Mouse (Mus musculus) brain, embryonic 14.5 days (tissue): ENCODE measurements around the gene Ehf. TPM values are rescaled to one million over a fixed set of nuclear protein-coding genes. Genes with fewer than 3 reads are reported as not detected.

Experiments
- DNase-seq: peaks from one replicate; pipeline ENCODE4 v3.0.0-alpha.2; 2011; ENCODE audit warnings: low read depth
- CTCF ChIP-seq: fragments of 200-500 bp; IDR thresholded peaks from 2 replicates; pipeline ENCODE4 v1.5.1; 2012; ENCODE audit warnings: inconsistent platforms, mild to moderate bottlenecking, moderate library complexity, borderline replicate concordance; ENCODE audit not compliant: insufficient read depth, insufficient read length; ENCODE audit errors: extremely low read depth
- POLR2A ChIP-seq: fragments of 200-500 bp; IDR thresholded peaks from 2 replicates; pipeline ENCODE4 v1.6.1; 2012; ENCODE audit warnings: mild to moderate bottlenecking, inconsistent platforms, borderline replicate concordance; ENCODE audit not compliant: poor library complexity, insufficient read depth, insufficient read length, severe bottlenecking; ENCODE audit errors: extremely low read depth
- polyA plus RNA-seq: library from polyadenylated mRNA; depleted of rRNA; stranded (reverse); fragments of >200 nt; gene quantifications from 2 replicates; pipeline ENCODE4 v1.2.3, GENCODE M21; 2012

Gene Ehf
- polyA plus RNA-seq, 1 experiment, result 0.10 TPM

GRCm38 (mm10) chr2:103325301-103326048 lies 22.4 kb upstream of the Ehf start:
- TF ChIP-seq POLR2A, result no peak
- no peak for TF ChIP-seq CTCF
- no peak for DNase-seq

- TF ChIP-seq CTCF (no peak), POLR2A (no peak)
- no peak for DNase-seq
These were observed 21.2 kb upstream of the Ehf start for GRCm38 (mm10) chr2:103324320-103324719.

GRCm38 (mm10) chr2:103322171-103322570 lies 19.1 kb upstream of the Ehf start:
- no peak for DNase-seq
- no peak for TF ChIP-seq CTCF
- no peak for TF ChIP-seq POLR2A

- TF ChIP-seq CTCF (no peak), POLR2A (no peak)
These were observed 18.6 kb upstream of the Ehf start for GRCm38 (mm10) chr2:103321638-103322037.

GRCm38 (mm10) chr2:103314002-103314401 lies 10.9 kb upstream of the Ehf start:
- DNase-seq, result no peak
- TF ChIP-seq POLR2A (no peak), CTCF (no peak)

More at GRCm38 (mm10) chr2:103321638-103322037, 18.6 kb upstream of the Ehf start:
- DNase-seq, result no peak

GRCm38 (mm10) chr2:103312640-103313039 lies 9.6 kb upstream of the Ehf start:
- no peak for DNase-seq
- TF ChIP-seq POLR2A, result no peak
- TF ChIP-seq CTCF, result no peak

- TF ChIP-seq POLR2A (no peak), CTCF (no peak)
These were observed 7.6 kb upstream of the Ehf start for GRCm38 (mm10) chr2:103310663-103311062.

GRCm38 (mm10) chr2:103306686-103307085 lies 3.6 kb upstream of the Ehf start:
- DNase-seq, result no peak
- TF ChIP-seq CTCF, result no peak
- TF ChIP-seq POLR2A, result no peak

More at GRCm38 (mm10) chr2:103310663-103311062, 7.6 kb upstream of the Ehf start:
- DNase-seq, result no peak

GRCm38 (mm10) chr2:103302669-103303068 lies 409 bp downstream of the Ehf start:
- TF ChIP-seq POLR2A (no peak), CTCF (no peak)
- DNase-seq, result no peak

GRCm38 (mm10) chr2:103298711-103299463 lies 4.2 kb downstream of the Ehf start:
- no peak for TF ChIP-seq POLR2A
- no peak for TF ChIP-seq CTCF

GRCm38 (mm10) chr2:103294526-103294925 lies 8.6 kb downstream of the Ehf start:
- no peak for DNase-seq
- no peak for TF ChIP-seq POLR2A
- no peak for TF ChIP-seq CTCF

More at GRCm38 (mm10) chr2:103298711-103299463, 4.2 kb downstream of the Ehf start:
- no peak for DNase-seq
